Mouse (Mus musculus) C2C12 (cell line): Measurements from ENCODE around the gene Rbfox3.

Experiments
- CTCF ChIP-seq: IDR thresholded peaks from one replicate; pipeline ENCODE4 v1.5.1; 2011; ENCODE audit not compliant: control insufficient read depth, insufficient read depth, insufficient read length
- FOSL1 ChIP-seq: IDR thresholded peaks from one replicate; pipeline ENCODE4 v1.8.0; 2011; ENCODE audit warnings: mild to moderate bottlenecking, low read length; ENCODE audit not compliant: poor library complexity, insufficient read depth, severe bottlenecking
- MAX ChIP-seq: IDR thresholded peaks from one replicate; pipeline ENCODE4 v1.6.1; 2011; ENCODE audit warnings: mild to moderate bottlenecking, control low read depth
- MYOG ChIP-seq: IDR thresholded peaks from one replicate; pipeline ENCODE4 v1.6.1; 2011; ENCODE audit not compliant: control insufficient read depth, insufficient read length; ENCODE audit errors: extremely low read depth
- USF1 ChIP-seq: IDR thresholded peaks from one replicate; pipeline ENCODE4 v1.6.1; 2011; ENCODE audit warnings: low read depth, mild to moderate bottlenecking, control low read depth, moderate library complexity

DNA sequence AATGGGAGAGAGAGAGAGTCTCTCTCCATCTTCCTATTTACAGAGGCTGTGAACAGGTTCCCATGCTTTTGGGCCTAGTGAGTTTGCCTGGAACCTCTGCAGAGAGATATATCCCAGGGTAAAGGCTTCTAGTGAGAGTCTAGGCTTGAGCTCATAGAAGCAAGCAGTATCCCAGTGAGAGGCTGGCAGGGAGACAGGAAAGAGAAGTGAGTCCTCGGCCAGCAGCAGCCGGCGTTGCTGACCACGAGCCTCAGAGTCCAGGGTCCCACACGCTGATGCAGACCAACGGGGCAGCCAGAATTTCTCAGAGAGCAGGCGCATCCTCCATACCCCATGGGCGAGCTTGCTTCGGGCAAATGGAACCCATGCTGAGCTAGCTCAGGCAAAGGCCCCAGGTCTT lies 363.2 kb downstream of the Rbfox3 start:
- no peak for TF ChIP-seq CTCF
- TF ChIP-seq MYOG: no peak
- TF ChIP-seq USF1: no peak
- TF ChIP-seq MAX: no peak
- no peak for TF ChIP-seq FOSL1
